Mouse (Mus musculus) heart, adult 2 months (tissue): ENCODE measurements around the gene Nmrk1. TPM values are rescaled to one million over a fixed set of nuclear protein-coding genes. Genes with fewer than 3 reads are reported as not detected.

ENCODE experiments used
- DNase-seq, 2 experiments: peaks; one replicate each; pipeline ENCODE4 v3.0.0; 2021
- H3K27ac ChIP-seq: fragments of 200-600 bp; 2 replicates; pipeline ENCODE4 v1.8.1; 2022
- H3K27me3 ChIP-seq: fragments of 200-500 bp; 2 replicates; pipeline ENCODE4 v1.6.1; 2012; ENCODE audit warnings: mild to moderate bottlenecking, low read length, inconsistent platforms, mixed read lengths; ENCODE audit not compliant: control insufficient read depth, insufficient read depth
- H3K36me3 ChIP-seq: fragments of 200-500 bp; 2 replicates; pipeline ENCODE4 v1.6.1; 2012; ENCODE audit warnings: low read length, inconsistent platforms; ENCODE audit not compliant: control insufficient read depth, insufficient read depth
- H3K4me1 ChIP-seq: fragments of 200-500 bp; 2 replicates; pipeline ENCODE4 v1.6.1; 2011; ENCODE audit warnings: low read length; ENCODE audit not compliant: control insufficient read depth, insufficient read depth
- H3K4me3 ChIP-seq: fragments of 200-600 bp; 2 replicates; pipeline ENCODE4 v1.8.1; 2022
- H3K79me2 ChIP-seq: fragments of 200-500 bp; replicated peaks from 2 replicates; pipeline ENCODE4 v1.6.1; 2012; ENCODE audit warnings: mild to moderate bottlenecking, inconsistent platforms, low read length, moderate library complexity, mixed read lengths; ENCODE audit not compliant: control insufficient read depth, insufficient read depth
- H3K9ac ChIP-seq: fragments of 200-500 bp; 2 replicates; pipeline ENCODE4 v1.6.1; 2012; ENCODE audit warnings: low read depth, mild to moderate bottlenecking, control low read depth, inconsistent platforms, low read length, mixed read lengths
- CTCF ChIP-seq: fragments of 200-600 bp; IDR thresholded peaks from 2 replicates; pipeline ENCODE4 v1.8.1; 2022; ENCODE audit warnings: antibody characterized with exemption, mild to moderate bottlenecking, moderate library complexity
- EP300 ChIP-seq: fragments of 200-500 bp; IDR thresholded peaks from 2 replicates; pipeline ENCODE4 v1.6.1; 2011; ENCODE audit warnings: low read depth, low read length, control low read depth; ENCODE audit not compliant: insufficient read depth
- POLR2A ChIP-seq: fragments of 200-500 bp; IDR thresholded peaks from 2 replicates; pipeline ENCODE4 v1.6.1; 2011; ENCODE audit warnings: mild to moderate bottlenecking, low read depth, low read length, control low read depth; ENCODE audit not compliant: insufficient read depth
- WGBS: fragments of 180-500 bp; shearing (Covaris S2); methylation state at CpG from one replicate; pipeline ENCODE4 v1.1.7; 2018; 5-methylcytosine and 5-hydroxymethylcytosine counted together
- intact Hi-C: fragments of 180-260 bp; cut with DNase I; formaldehyde crosslinking; loops from one replicate; pipeline ENCODE4 v1.15.1; 2025
- polyA plus RNA-seq: library from polyadenylated mRNA; depleted of rRNA; stranded (reverse); fragments of >200 nt; gene quantifications from 2 replicates; pipeline ENCODE4 v1.2.3, GENCODE M21; 2012
- total RNA-seq, 2 experiments: library from RNA; stranded (reverse); gene quantifications; 2 replicates each; pipeline ENCODE4 v1.2.3; 2021

Gene Nmrk1
- total and polyA plus RNA-seq, 3 experiments = 2.3 to 5.4 (median 2.5) TPM

GRCm38 (mm10) chr19:18666966-18667365 lies 35.2 kb downstream of the Nmrk1 start:
- TF ChIP-seq EP300 (no peak), POLR2A (no peak), CTCF (no peak)
- Histone ChIP-seq H3K9ac (no peak overlapping the region), H3K4me1 (peaks cover 1% of the 10 kb centered on the region; the same call in 1 of the 2 replicates), H3K27ac (no peak overlapping the region), H3K79me2 (no peaks in the 10 kb centered on the region), H3K36me3 (0 out of 2 replicates have a peak, but pooled peaks cover 2% of the 10 kb centered on the region), H3K4me3 (no peak overlapping the region), H3K27me3 (no peaks in the 10 kb centered on the region)
- DNase-seq = no peak
- intact Hi-C loops = no loop called here
- WGBS = 91% methylated on average over 7 of the region's 7 CpGs

GRCm38 (mm10) chr19:18669551-18669950 lies 37.8 kb downstream of the Nmrk1 start:
- H3K4me1 ChIP-seq = peaks cover 1% of the 10 kb centered on the region; the same call in 1 of the 2 replicates

GRCm38 (mm10) chr19:18670608-18671007 lies 38.9 kb downstream of the Nmrk1 start, which contains the start of gene Carnmt1:
Gene Carnmt1 (plus strand): TSS chr19:18670764.
- 2% methylated on average over 55 of the region's 58 CpGs for WGBS
- H3K27me3 ChIP-seq = no peaks in the 10 kb centered on the region
- H3K27ac ChIP-seq = peak within 1 kb of the TSS; percentile 79
- peaks cover 1% of the 10 kb centered on the region; the same call in 1 of the 2 replicates for H3K4me1 ChIP-seq
- no peaks in the 10 kb centered on the region; the same call in 1 of the 2 replicates for H3K79me2 ChIP-seq
- H3K36me3 ChIP-seq = peaks cover 11% of the 10 kb centered on the region
- intact Hi-C loops = loop anchor here (1.0 to 2.0 kb wide), 2 partner anchors 39 to 42 kb away; partner anchors contain the start of genes D030056L22Rik, Nmrk1 and Ostf1
- peak; percentile 99 for DNase-seq
- H3K4me3 ChIP-seq = peak within 1 kb of the TSS; percentile 76
- peak within 1 kb of the TSS; percentile 73 for H3K9ac ChIP-seq
- TF ChIP-seq EP300 (no peak), CTCF (peak; percentile 20), POLR2A (peak; percentile 42; the same call in 1 of the 2 replicates)

More at GRCm38 (mm10) chr19:18669551-18669950, 37.8 kb downstream of the Nmrk1 start:
- Histone ChIP-seq H3K27ac (no peak overlapping the region), H3K27me3 (no peaks in the 10 kb centered on the region), H3K36me3 (peaks cover 11% of the 10 kb centered on the region), H3K4me3 (no peak overlapping the region), H3K9ac (no peak overlapping the region), H3K79me2 (no peaks in the 10 kb centered on the region; the same call in 1 of the 2 replicates)
- intact Hi-C loops = no loop called here
- DNase-seq = no peak
- TF ChIP-seq CTCF (no peak), EP300 (no peak), POLR2A (no peak)
- 95% methylated on average over 7 of the region's 7 CpGs for whole genome bisulfite sequencing

GRCm38 (mm10) chr19:18671056-18671741 lies 39.4 kb downstream of the Nmrk1 start:
- H3K27me3 ChIP-seq = no peaks in the 10 kb centered on the region
- under 1% methylated on average over 64 of the region's 64 CpGs for WGBS
- H3K4me3 ChIP-seq = peak overlapping the region; percentile 76
- H3K9ac ChIP-seq = peak overlapping the region; percentile 73
- intact Hi-C loops = loop anchor here (2.0 kb wide), 1 partner anchor 42 kb away; the partner anchor contains the start of gene D030056L22Rik
- peaks cover 11% of the 10 kb centered on the region for H3K36me3 ChIP-seq
- no peaks in the 10 kb centered on the region; the same call in 1 of the 2 replicates for H3K79me2 ChIP-seq
- H3K27ac ChIP-seq = peak overlapping the region; percentile 79
- H3K4me1 ChIP-seq = peaks cover 1% of the 10 kb centered on the region; the same call in 1 of the 2 replicates
- peak; percentile 61 to 69 for DNase-seq
- TF ChIP-seq EP300 (no peak), CTCF (no peak), POLR2A (no peak)

- H3K36me3 ChIP-seq = peaks cover 11% of the 10 kb centered on the region
- WGBS = 57% methylated on average over 3 of the region's 3 CpGs
- no peak for TF ChIP-seq CTCF
- TF ChIP-seq EP300 = no peak
- no peak for TF ChIP-seq POLR2A
- no peak overlapping the region for H3K4me3 ChIP-seq
- intact Hi-C loops = no loop called here
- DNase-seq = no peak
- no peak overlapping the region for H3K27ac ChIP-seq
- peaks cover 1% of the 10 kb centered on the region; the same call in 1 of the 2 replicates for H3K4me1 ChIP-seq
- no peak overlapping the region for H3K9ac ChIP-seq
- H3K79me2 ChIP-seq = peaks cover 2% of the 10 kb centered on the region; the same call in 1 of the 2 replicates
- H3K27me3 ChIP-seq = no peaks in the 10 kb centered on the region
Measured at GRCm38 (mm10) chr19:18672498-18672897, 40.7 kb downstream of the Nmrk1 start.

GRCm38 (mm10) chr19:18673116-18673515 lies 41.4 kb downstream of the Nmrk1 start:
- no peak for TF ChIP-seq EP300
- H3K79me2 ChIP-seq = peaks cover 2% of the 10 kb centered on the region; the same call in 1 of the 2 replicates
- no peak overlapping the region for H3K27ac ChIP-seq
- DNase-seq = no peak
- H3K4me3 ChIP-seq = no peak overlapping the region
- no peak overlapping the region for H3K9ac ChIP-seq
- H3K36me3 ChIP-seq = peaks cover 11% of the 10 kb centered on the region
- WGBS = 51% methylated on average over 4 of the region's 4 CpGs
- intact Hi-C loops = no loop called here
- H3K27me3 ChIP-seq = no peaks in the 10 kb centered on the region
- peaks cover 1% of the 10 kb centered on the region; the same call in 1 of the 2 replicates for H3K4me1 ChIP-seq
